Mouse (Mus musculus) liver, embryonic 14.5 days (tissue): Measurements from ENCODE around the gene Pipox. TPM values are rescaled to one million over a fixed set of nuclear protein-coding genes. Genes with fewer than 3 reads are reported as not detected.

Experiments used
- ATAC-seq: fragments of 200-750 bp; cut with Nextera tagmentation; 2 replicates; pipeline ENCODE4 v1.8.0; 2017; ENCODE audit warnings: moderate number of reproducible peaks, mild to moderate bottlenecking, moderate library complexity; ENCODE audit not compliant: insufficient read depth
- DNase-seq, 3 experiments: peaks; one replicate each; pipeline ENCODE4 v3.0.0-alpha.2; 2012 to 2013; ENCODE audit warnings: low read depth in 3 of 3, low spot score in 3 of 3
- H3K27ac ChIP-seq: fragments of 300-500 bp; sonication (generic); 2 replicates; pipeline ENCODE4 v1.5.1; 2014; ENCODE audit warnings: moderate library complexity, mild to moderate bottlenecking, control low read depth, inconsistent platforms
- H3K27me3 ChIP-seq: fragments of 300-500 bp; sonication (generic); 2 replicates; pipeline ENCODE4 v1.6.1; 2014; ENCODE audit warnings: mild to moderate bottlenecking, low read length, moderate library complexity; ENCODE audit not compliant: control insufficient read depth, insufficient read depth
- H3K36me3 ChIP-seq: fragments of 300-500 bp; sonication (generic); replicated peaks from 2 replicates; pipeline ENCODE4 v1.6.1; 2014; ENCODE audit warnings: low read depth; ENCODE audit not compliant: control insufficient read depth, insufficient read depth
- H3K4me1 ChIP-seq, 2 experiments: fragments of 200-500 bp in 1 of 2; fragments of 300-500 bp in 1 of 2; sonication (generic) in 1 of 2; replicated peaks; 2 replicates each; pipeline ENCODE4 v1.6.1; 2012 to 2014; ENCODE audit warnings: antibody characterized with exemption in 1 of 2, inconsistent platforms in 1 of 2, low read length in 1 of 2; ENCODE audit not compliant: control insufficient read depth in 2 of 2, insufficient read depth in 2 of 2
- H3K4me2 ChIP-seq: fragments of 300-500 bp; sonication (generic); 2 replicates; pipeline ENCODE4 v1.6.1; 2014; ENCODE audit warnings: low read depth, mild to moderate bottlenecking, control low read depth, moderate library complexity
- H3K4me3 ChIP-seq, 2 experiments: fragments of 200-500 bp in 1 of 2; fragments of 300-500 bp in 1 of 2; sonication (generic) in 1 of 2; 2 replicates each; pipeline ENCODE4 v1.5.1; 2012 to 2014; ENCODE audit warnings: low read depth in 2 of 2, low read length in 2 of 2, mild to moderate bottlenecking in 2 of 2, control low read depth in 1 of 2, inconsistent platforms in 1 of 2, moderate library complexity in 1 of 2; ENCODE audit not compliant: insufficient read depth in 1 of 2
- H3K9ac ChIP-seq: fragments of 300-500 bp; sonication (generic); replicated peaks from 2 replicates; pipeline ENCODE4 v1.6.1; 2014; ENCODE audit warnings: mild to moderate bottlenecking, control low read depth, moderate library complexity
- H3K9me3 ChIP-seq: fragments of 300-500 bp; sonication (generic); 2 replicates; pipeline ENCODE4 v1.6.1; 2016; ENCODE audit warnings: low read length, mixed read lengths; ENCODE audit not compliant: control insufficient read depth
- CTCF ChIP-seq: IDR thresholded peaks from 2 replicates; pipeline ENCODE4 v1.5.1; 2016; ENCODE audit warnings: antibody characterized with exemption, low read depth, control low read depth
- EP300 ChIP-seq: IDR thresholded peaks from 2 replicates; pipeline ENCODE4 v1.6.1; 2016; ENCODE audit warnings: antibody characterized with exemption, low read depth
- WGBS: fragments of 180-500 bp; shearing (Covaris S2); extraction: QIAGEN DNeasy Blood & Tissue Kit; methylation state at CpG from one replicate; pipeline ENCODE4 v1.1.7; 2014; ENCODE audit not compliant: insufficient replicate concordance; 5-methylcytosine and 5-hydroxymethylcytosine counted together
- polyA plus RNA-seq, 2 experiments: library from polyadenylated mRNA; depleted of rRNA in 1 of 2; stranded (reverse) in 1 of 2; unstranded in 1 of 2; fragments of >200 nt; fragmentation: Nextera tagmentation in 1 of 2; extraction: Ambion mirVana in 1 of 2; gene quantifications; 2 replicates each; pipeline versions ENCODE4 v1.2.1 to v1.2.3; 2012 to 2014

The Pipox gene
- polyA plus RNA-seq, 2 experiments, result 14.1 to 15.6 TPM

DNA sequence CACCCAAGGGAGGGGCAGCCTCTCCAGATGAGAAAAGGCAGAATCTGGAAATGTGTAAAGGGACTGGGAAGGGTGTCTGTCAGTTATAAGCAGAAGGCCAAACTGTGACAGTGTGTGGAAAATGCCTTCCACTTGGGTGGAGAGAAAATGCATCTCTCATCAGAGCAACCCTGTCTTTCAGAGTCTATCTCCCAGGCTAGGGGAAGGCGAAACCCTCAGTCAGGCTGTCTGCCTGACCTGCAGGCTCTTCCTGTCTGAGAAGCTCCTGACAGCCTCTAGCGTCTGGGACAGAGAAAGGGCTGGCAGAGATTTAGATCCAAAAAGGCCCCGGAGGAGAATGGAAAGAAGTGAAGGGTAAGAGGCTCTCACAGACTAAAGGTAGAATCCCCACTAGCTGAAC lies 9.9 kb upstream of the Pipox start:
- WGBS, result 19% methylated on average over 3 of the region's 3 CpGs
- no peak overlapping the region for H3K27ac ChIP-seq
- no peak for TF ChIP-seq EP300
- no peak for TF ChIP-seq CTCF
- H3K36me3 ChIP-seq, result no peaks in the 10 kb centered on the region
- H3K4me2 ChIP-seq, result no peak overlapping the region
- H3K27me3 ChIP-seq, result peaks cover 6% of the 10 kb centered on the region
- no peaks in the 10 kb centered on the region for H3K9me3 ChIP-seq
- H3K4me1 ChIP-seq, result peaks cover 0 to 2% of the 10 kb centered on the region in 2 experiments; a peak in 1 of 4 replicates
- no peak overlapping the region for H3K4me3 ChIP-seq
- H3K9ac ChIP-seq, result no peak overlapping the region
- DNase-seq, result no peak
- no peak for ATAC-seq

DNA sequence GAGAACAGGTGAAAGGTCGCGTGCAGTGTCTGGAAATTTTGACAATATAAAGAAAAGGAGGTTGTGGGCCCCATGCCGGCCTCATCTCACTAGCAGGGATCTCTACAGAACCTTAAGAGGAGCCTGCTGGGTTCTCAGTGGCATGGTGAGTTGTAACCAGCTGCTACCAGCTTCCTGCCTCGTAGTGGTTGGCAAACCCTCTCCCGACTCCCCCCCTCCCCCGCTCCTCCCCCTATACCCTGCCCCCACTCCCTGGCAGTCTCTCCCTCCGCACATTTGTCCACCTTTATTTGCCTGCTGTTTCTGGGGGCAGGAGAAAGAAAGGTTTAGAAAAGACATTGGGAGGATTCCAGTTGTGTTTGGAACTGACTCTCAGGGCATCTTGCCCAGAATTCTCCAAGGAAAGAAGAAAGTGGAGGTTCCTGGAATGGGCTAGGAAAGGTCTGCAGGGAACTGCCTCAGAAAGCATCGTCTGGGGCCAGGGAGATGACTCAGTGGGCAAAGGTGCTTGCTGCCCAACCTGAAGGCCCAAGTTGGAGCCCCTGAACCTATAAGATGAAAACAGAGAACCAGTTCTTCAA lies 8.0 kb upstream of the Pipox start:
- ATAC-seq, result no peak
- Histone ChIP-seq H3K9ac (no peak overlapping the region), H3K27ac (no peak overlapping the region)

DNA sequence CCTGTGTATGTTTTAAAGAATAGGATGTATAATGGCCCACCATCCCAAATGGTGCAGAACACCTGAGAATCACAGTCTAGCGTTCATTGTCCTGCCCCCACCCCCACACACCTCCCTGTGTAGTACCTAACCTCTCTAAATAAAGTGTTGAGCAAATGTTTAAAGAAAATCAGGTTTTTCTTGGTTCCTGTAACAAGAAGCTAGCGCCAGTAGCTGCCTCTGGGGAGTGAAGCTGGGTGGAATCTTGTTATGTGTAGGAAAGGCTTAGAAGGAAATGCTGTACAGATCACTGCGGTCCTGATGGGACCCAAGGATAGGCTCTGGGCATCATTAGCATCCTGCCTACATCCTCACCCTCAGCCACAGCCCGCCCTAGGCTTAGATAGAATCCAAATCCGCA lies 7.5 kb upstream of the Pipox start:
- WGBS, result 39% methylated on average over 5 of the region's 5 CpGs
- Histone ChIP-seq H3K36me3 (no peaks in the 10 kb centered on the region), H3K27ac (no peak overlapping the region), H3K9ac (no peak overlapping the region), H3K27me3 (peaks cover 15% of the 10 kb centered on the region), H3K4me2 (no peak overlapping the region), H3K9me3 (no peaks in the 10 kb centered on the region), H3K4me1 (peaks cover 0 to 2% of the 10 kb centered on the region in 2 experiments; a peak in 1 of 4 replicates), H3K4me3 (no peak overlapping the region)
- no peak for DNase-seq
- TF ChIP-seq EP300, result no peak
- no peak for TF ChIP-seq CTCF
- no peak for ATAC-seq

More for the DNA sequence above, 8.0 kb upstream of the Pipox start:
- H3K9me3 ChIP-seq, result no peaks in the 10 kb centered on the region
- DNase-seq, result no peak
- 36% methylated on average over 8 of the region's 8 CpGs for WGBS
- peaks cover 0 to 2% of the 10 kb centered on the region in 2 experiments; a peak in 1 of 4 replicates for H3K4me1 ChIP-seq
- peaks cover 11% of the 10 kb centered on the region for H3K27me3 ChIP-seq
- H3K4me3 ChIP-seq, result no peak overlapping the region
- no peak for TF ChIP-seq EP300
- TF ChIP-seq CTCF, result no peak
- no peaks in the 10 kb centered on the region for H3K36me3 ChIP-seq
- no peak overlapping the region for H3K4me2 ChIP-seq

DNA sequence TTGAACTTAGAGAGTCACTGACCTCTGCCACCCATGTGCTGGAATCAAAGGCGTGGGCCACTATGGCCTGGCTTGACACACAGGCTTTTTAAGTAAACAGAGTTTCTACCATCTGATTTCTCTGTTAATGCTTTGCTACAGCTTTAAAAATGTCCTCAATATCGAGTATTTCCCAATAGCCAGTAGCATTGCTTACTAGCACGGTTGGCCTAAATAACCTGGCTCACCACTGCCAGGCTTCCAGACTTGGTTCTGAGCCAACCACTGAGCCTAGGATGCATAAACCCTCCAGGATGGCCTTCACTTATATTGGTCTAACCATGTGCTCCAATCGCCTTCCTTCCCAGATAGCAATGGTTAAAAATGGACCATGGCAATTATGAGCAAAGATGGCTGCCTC lies 6.8 kb upstream of the Pipox start:
- TF ChIP-seq CTCF, result no peak
- no peak for TF ChIP-seq EP300
- H3K27me3 ChIP-seq, result peaks cover 21% of the 10 kb centered on the region
- H3K4me1 ChIP-seq, result peaks cover 0 to 2% of the 10 kb centered on the region in 2 experiments; a peak in 1 of 4 replicates
- DNase-seq (no peak), ATAC-seq (no peak)
- H3K4me2 ChIP-seq, result no peak overlapping the region
- no peak overlapping the region for H3K9ac ChIP-seq
- no peaks in the 10 kb centered on the region for H3K36me3 ChIP-seq
- 43% methylated on average over 4 of the region's 4 CpGs for WGBS
- H3K9me3 ChIP-seq, result no peaks in the 10 kb centered on the region
- H3K4me3 ChIP-seq, result no peak overlapping the region
- no peak overlapping the region for H3K27ac ChIP-seq

DNA sequence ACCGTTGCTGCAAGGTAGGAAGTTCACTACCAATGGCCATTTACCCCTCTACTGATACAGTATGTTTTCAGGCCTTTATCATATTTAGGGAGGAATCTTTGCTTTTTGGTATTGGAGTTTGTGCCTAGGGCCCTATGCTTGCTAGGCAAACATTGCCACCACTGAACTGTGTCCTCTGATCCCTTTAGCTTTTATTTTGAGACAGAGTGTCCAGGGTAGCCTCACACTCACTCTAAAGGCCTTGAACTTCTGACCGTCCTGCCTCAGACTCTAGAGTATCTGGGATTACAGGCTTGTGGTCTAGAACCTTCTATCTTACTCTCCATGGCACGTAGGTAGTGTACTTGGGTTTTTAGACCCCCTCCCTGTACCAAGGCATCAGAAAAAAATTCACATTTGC lies 6.3 kb upstream of the Pipox start:
- TF ChIP-seq CTCF (no peak), EP300 (no peak)
- no peak overlapping the region for H3K4me3 ChIP-seq
- H3K27ac ChIP-seq, result no peak overlapping the region
- DNase-seq, result no peak
- ATAC-seq, result no peak
- H3K4me2 ChIP-seq, result no peak overlapping the region
- H3K9ac ChIP-seq, result no peak overlapping the region
- peaks cover 0 to 2% of the 10 kb centered on the region in 2 experiments; a peak in 1 of 4 replicates for H3K4me1 ChIP-seq
- H3K27me3 ChIP-seq, result peaks cover 21% of the 10 kb centered on the region
- no peaks in the 10 kb centered on the region for H3K9me3 ChIP-seq
- WGBS, result 46% methylated on average over 3 of the region's 3 CpGs
- H3K36me3 ChIP-seq, result no peaks in the 10 kb centered on the region
